Mouse (Mus musculus): ENCODE data around the gene Rbm41. TPM values are rescaled to one million over a fixed set of nuclear protein-coding genes. Genes with fewer than 3 reads are reported as not detected.
A peak's percentile ranks its signal among the peaks of the same experiment; 100 is the strongest.

Rbm41 gene
- polyA plus RNA-seq, 1 experiment from 2014 or later = 4.3 TPM

- Histone ChIP-seq H3K27ac (replicated peaks) (no peak overlapping the region), H3K4me3 (replicated peaks) (peak overlapping the region; percentile 60), H3K4me1 (no peaks in the 10 kb centered on the region), H3K36me3 (no peaks in the 10 kb centered on the region), H3K9me3 (replicated peaks) (no peaks in the 10 kb centered on the region), H3K4me2 (replicated peaks) (peak overlapping the region; percentile 57), H3K9ac (no peak overlapping the region), H3K27me3 (peaks cover 3% of the 10 kb centered on the region)
- ATAC-seq (ENCODE audit: insufficient number of reproducible peaks, low FRiP score, low TSS enrichment, low read depth) = no peak
- 25% methylated on average over 15 of the region's 15 CpGs for WGBS
Observed at GRCm38 (mm10) chrX:139870300-139870711, 128.1 kb downstream of the Rbm41 start.

GRCm38 (mm10) chrX:139859402-139859801 is 139.0 kb downstream of the Rbm41 start:
- Histone ChIP-seq H3K4me2 (replicated peaks) (no peak overlapping the region), H3K36me3 (no peaks in the 10 kb centered on the region), H3K4me3 (replicated peaks) (no peak overlapping the region), H3K27me3 (no peaks in the 10 kb centered on the region), H3K4me1 (no peaks in the 10 kb centered on the region), H3K9me3 (replicated peaks) (no peaks in the 10 kb centered on the region), H3K9ac (no peak overlapping the region), H3K27ac (replicated peaks) (no peak overlapping the region)
- 74% methylated on average over 5 of the region's 5 CpGs for WGBS
- ATAC-seq (ENCODE audit: insufficient number of reproducible peaks, low FRiP score, low TSS enrichment, low read depth) = no peak

- no peaks in the 10 kb centered on the region for H3K27me3 ChIP-seq
- ATAC-seq (ENCODE audit: insufficient number of reproducible peaks, low FRiP score, low TSS enrichment, low read depth) = no peak
- H3K9me3 ChIP-seq (replicated peaks) = no peaks in the 10 kb centered on the region
- H3K36me3 ChIP-seq = no peaks in the 10 kb centered on the region
- no peak overlapping the region for H3K9ac ChIP-seq
- whole genome bisulfite sequencing = 87% methylated on average over 4 of the region's 4 CpGs
- no peak overlapping the region for H3K27ac ChIP-seq (replicated peaks)
- H3K4me3 ChIP-seq (replicated peaks) = no peak overlapping the region
- no peaks in the 10 kb centered on the region for H3K4me1 ChIP-seq
- H3K4me2 ChIP-seq (replicated peaks) = no peak overlapping the region
Observed at GRCm38 (mm10) chrX:139854795-139855194, 143.6 kb downstream of the Rbm41 start.

- no peak overlapping the region for H3K9ac ChIP-seq
- no peak for ATAC-seq (ENCODE audit: insufficient number of reproducible peaks, low FRiP score, low TSS enrichment, low read depth)
Observed at GRCm38 (mm10) chrX:139841091-139841490, 157.3 kb downstream of the Rbm41 start.

More at GRCm38 (mm10) chrX:139841091-139841490, 157.3 kb downstream of the Rbm41 start:
- H3K4me2 ChIP-seq (replicated peaks) = no peak overlapping the region
- H3K4me1 ChIP-seq = no peaks in the 10 kb centered on the region
- no peaks in the 10 kb centered on the region for H3K36me3 ChIP-seq
- H3K4me3 ChIP-seq (replicated peaks) = no peak overlapping the region
- WGBS = 78% methylated on average over 6 of the region's 6 CpGs
- no peaks in the 10 kb centered on the region for H3K9me3 ChIP-seq (replicated peaks)
- H3K27me3 ChIP-seq = 0 out of 2 replicates have a peak, but pooled peaks cover 3% of the 10 kb centered on the region
- no peak overlapping the region for H3K27ac ChIP-seq (replicated peaks)

Other genes starting within 250 kb of the Rbm41 start
- 1.8 and 1.9 TPM in 2 replicates for gene Ripply1, start 216.2 kb downstream of the Rbm41 start, polyA plus RNA-seq (2015; fragmentation: Nextera tagmentation; extraction: Ambion mirVana)
- 0.55 and 0.80 TPM in 2 replicates for gene Cldn2, start 197.8 kb downstream of the Rbm41 start, polyA plus RNA-seq (2015; fragmentation: Nextera tagmentation; extraction: Ambion mirVana)
- gene Morc4, start 126.9 kb downstream of the Rbm41 start, polyA plus RNA-seq (2015; fragmentation: Nextera tagmentation; extraction: Ambion mirVana) = 16.3 and 22.4 TPM in 2 replicates
- 1.8 and 2.5 TPM in 2 replicates for gene Nup62cl, start 64.1 kb upstream of the Rbm41 start, polyA plus RNA-seq (2015; fragmentation: Nextera tagmentation; extraction: Ambion mirVana)
- 0.14 and 0.67 TPM in 2 replicates for gene Pih1h3b, start 64.3 kb upstream of the Rbm41 start, polyA plus RNA-seq (2015; fragmentation: Nextera tagmentation; extraction: Ambion mirVana)